Mouse (Mus musculus) stomach, embryonic 14.5 days (tissue): ENCODE data around the gene Sema4d. TPM values are rescaled to one million over a fixed set of nuclear protein-coding genes. Genes with fewer than 3 reads are reported as not detected.

ENCODE experiments used
- ATAC-seq: fragments of 200-750 bp; cut with Nextera tagmentation; 2 replicates; pipeline ENCODE4 v1.8.0; 2017; ENCODE audit warnings: low read depth, moderate TSS enrichment; ENCODE audit not compliant: insufficient number of reproducible peaks, insufficient read depth, low FRiP score
- H3K27ac ChIP-seq: fragments of 300-500 bp; sonication (generic); 2 replicates; pipeline ENCODE4 v1.5.1; 2014; ENCODE audit warnings: mild to moderate bottlenecking, low read length, moderate library complexity, mixed read lengths
- H3K27me3 ChIP-seq: fragments of 300-500 bp; sonication (generic); 2 replicates; pipeline ENCODE4 v1.6.1; 2014; ENCODE audit warnings: low read length, control low read depth, mixed read lengths; ENCODE audit not compliant: control insufficient read depth, insufficient read depth
- H3K36me3 ChIP-seq: fragments of 300-500 bp; sonication (generic); 2 replicates; pipeline ENCODE4 v1.6.1; 2014; ENCODE audit warnings: mild to moderate bottlenecking, control low read depth, low read length, moderate library complexity, mixed read lengths; ENCODE audit not compliant: control insufficient read depth, insufficient read depth
- H3K4me1 ChIP-seq: fragments of 300-500 bp; sonication (generic); 2 replicates; pipeline ENCODE4 v1.6.1; 2014; ENCODE audit warnings: low read length, control low read depth, mixed read lengths; ENCODE audit not compliant: control insufficient read depth, insufficient read depth
- H3K4me2 ChIP-seq: fragments of 300-500 bp; sonication (generic); replicated peaks from 2 replicates; pipeline ENCODE4 v1.6.1; 2014; ENCODE audit warnings: low read depth, low read length, control low read depth
- H3K4me3 ChIP-seq: fragments of 300-500 bp; sonication (generic); 2 replicates; pipeline ENCODE4 v1.5.1; 2014; ENCODE audit warnings: low read depth, low read length, control low read depth
- H3K9ac ChIP-seq: fragments of 300-500 bp; sonication (generic); replicated peaks from 2 replicates; pipeline ENCODE4 v1.6.1; 2014; ENCODE audit warnings: low read depth, mild to moderate bottlenecking, control low read depth, low read length, moderate library complexity, mixed read lengths
- H3K9me3 ChIP-seq: fragments of 300-500 bp; sonication (generic); 2 replicates; pipeline ENCODE4 v1.6.1; 2016; ENCODE audit warnings: low read depth, low read length, control low read depth; ENCODE audit not compliant: control insufficient read depth
- WGBS: fragments of 180-500 bp; shearing (Covaris S2); extraction: QIAGEN DNeasy Blood & Tissue Kit; methylation state at CpG from one replicate; pipeline ENCODE4 v1.1.7; 2014; 5-methylcytosine and 5-hydroxymethylcytosine counted together
- polyA plus RNA-seq: library from polyadenylated mRNA; unstranded; fragments of >200 nt; fragmentation: Nextera tagmentation; extraction: Ambion mirVana; gene quantifications from 2 replicates; pipeline ENCODE4 v1.2.1, GENCODE M21; 2014

The Sema4d gene
- polyA plus RNA-seq, 1 experiment from 2014 or later: 9.0 TPM

GRCm38 (mm10) chr13:51688688-51689087 lies 104.9 kb downstream of the Sema4d start:
- 59% methylated on average over 3 of the region's 3 CpGs for WGBS
- peaks cover 30% of the 10 kb centered on the region for H3K36me3 ChIP-seq
- H3K4me3 ChIP-seq: no peak overlapping the region
- ATAC-seq: no peak
- no peaks in the 10 kb centered on the region for H3K4me1 ChIP-seq
- no peaks in the 10 kb centered on the region for H3K9me3 ChIP-seq
- no peaks in the 10 kb centered on the region for H3K27me3 ChIP-seq
- H3K27ac ChIP-seq: no peak overlapping the region
- H3K4me2 ChIP-seq: no peak overlapping the region
- no peak overlapping the region for H3K9ac ChIP-seq

DNA sequence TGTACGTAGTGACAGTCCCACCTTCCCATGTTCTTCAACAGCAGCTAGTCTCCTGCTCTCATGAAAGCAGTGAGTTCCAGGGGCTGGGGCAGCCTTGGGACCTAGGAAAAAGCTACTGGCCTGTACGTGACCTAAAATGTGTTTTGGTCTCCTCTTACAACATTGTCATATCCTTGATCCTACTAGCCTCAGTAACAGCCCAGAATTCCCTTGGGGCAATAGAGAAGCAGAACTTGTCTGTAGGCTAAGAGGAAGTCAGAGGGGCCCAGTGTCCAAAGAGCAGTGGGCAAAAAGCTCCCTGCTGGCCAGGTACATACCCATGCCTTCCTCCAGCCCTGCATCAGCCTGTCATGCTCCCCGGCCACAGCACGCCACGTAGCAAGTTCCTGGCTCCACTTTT lies 106.6 kb downstream of the Sema4d start:
- H3K36me3 ChIP-seq: peaks cover 46% of the 10 kb centered on the region
- no peak overlapping the region for H3K27ac ChIP-seq
- WGBS: 93% methylated on average over 5 of the region's 5 CpGs
- no peaks in the 10 kb centered on the region for H3K27me3 ChIP-seq
- no peak overlapping the region for H3K9ac ChIP-seq
- no peaks in the 10 kb centered on the region for H3K9me3 ChIP-seq
- no peak for ATAC-seq
- H3K4me1 ChIP-seq: no peaks in the 10 kb centered on the region
- H3K4me2 ChIP-seq: no peak overlapping the region
- H3K4me3 ChIP-seq: no peak overlapping the region

DNA sequence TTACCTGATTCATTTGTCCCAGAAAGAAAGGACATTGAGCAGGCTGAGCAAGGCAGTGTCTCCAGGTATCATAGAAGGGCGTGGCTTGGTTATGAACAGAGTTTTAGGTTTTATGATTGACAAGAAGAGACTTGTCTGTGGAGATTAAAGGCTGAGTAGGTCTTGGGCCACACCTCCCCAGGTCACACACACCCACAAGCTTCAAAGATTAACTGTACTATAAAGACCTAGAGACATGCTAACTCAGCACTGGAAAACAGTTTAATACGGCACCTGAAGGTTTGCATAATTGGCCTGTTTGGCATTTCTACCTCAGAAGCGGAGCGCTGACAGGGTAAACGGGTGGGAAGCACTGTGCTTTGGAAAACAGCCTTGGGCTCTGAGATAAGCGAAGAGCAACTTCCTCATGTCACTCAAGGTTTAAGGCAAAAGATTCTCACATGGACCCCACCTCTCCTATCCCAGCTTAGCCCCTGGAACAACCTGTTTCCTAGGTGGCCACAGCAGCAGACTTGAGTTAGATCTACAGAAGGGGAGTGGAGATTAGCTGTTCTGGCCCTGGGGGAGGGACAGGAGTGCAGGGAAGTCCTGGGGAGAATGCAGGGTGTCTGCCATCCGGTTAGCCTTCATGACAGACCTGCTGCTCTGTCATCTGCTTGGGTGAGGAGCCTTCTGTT lies 108.1 kb downstream of the Sema4d start:
- Histone ChIP-seq H3K4me1 (no peaks in the 10 kb centered on the region), H3K36me3 (peaks cover 60% of the 10 kb centered on the region), H3K9ac (no peak overlapping the region), H3K9me3 (no peaks in the 10 kb centered on the region), H3K27ac (peak overlapping the region; percentile 17; the same call in 1 of the 2 replicates), H3K4me2 (no peak overlapping the region), H3K27me3 (no peaks in the 10 kb centered on the region), H3K4me3 (no peak overlapping the region)
- WGBS: 86% methylated on average over 7 of the region's 7 CpGs
- no peak for ATAC-seq

DNA sequence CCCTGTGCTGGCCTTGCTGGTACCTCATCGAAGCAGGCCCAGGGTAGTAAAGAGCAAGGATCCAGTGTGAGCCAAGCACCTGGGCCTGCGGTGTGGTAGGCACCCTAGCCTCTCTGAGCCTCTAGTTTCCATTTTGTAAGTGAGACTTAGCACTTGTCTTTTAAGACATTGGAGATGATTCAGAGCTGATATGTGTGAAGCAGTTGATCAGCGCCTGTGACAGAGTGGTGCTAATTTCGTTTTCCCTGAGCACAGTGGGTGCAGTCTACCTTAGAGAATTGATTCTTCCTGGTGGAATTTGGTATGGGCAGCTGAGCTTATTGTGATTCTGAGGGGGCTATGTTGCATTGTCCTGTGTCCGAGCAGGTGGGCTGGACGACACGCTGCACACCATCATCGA lies 111.9 kb downstream of the Sema4d start:
- no peak overlapping the region for H3K27ac ChIP-seq
- H3K9ac ChIP-seq: no peak overlapping the region
- 94% methylated on average over 8 of the region's 8 CpGs for WGBS
- H3K4me2 ChIP-seq: no peak overlapping the region
- no peaks in the 10 kb centered on the region for H3K4me1 ChIP-seq
- H3K9me3 ChIP-seq: no peaks in the 10 kb centered on the region
- H3K4me3 ChIP-seq: no peak overlapping the region
- H3K27me3 ChIP-seq: no peaks in the 10 kb centered on the region
- ATAC-seq: no peak
- peaks cover 69% of the 10 kb centered on the region for H3K36me3 ChIP-seq

GRCm38 (mm10) chr13:51681076-51681475 lies 112.5 kb downstream of the Sema4d start:
- WGBS: 82% methylated on average over 5 of the region's 5 CpGs
- Histone ChIP-seq H3K4me3 (no peak overlapping the region), H3K36me3 (peaks cover 72% of the 10 kb centered on the region), H3K4me1 (no peaks in the 10 kb centered on the region), H3K27me3 (no peaks in the 10 kb centered on the region), H3K9ac (no peak overlapping the region), H3K9me3 (no peaks in the 10 kb centered on the region), H3K4me2 (no peak overlapping the region), H3K27ac (no peak overlapping the region)
- no peak for ATAC-seq

- no peak overlapping the region for H3K27ac ChIP-seq
- no peak overlapping the region for H3K4me2 ChIP-seq
- ATAC-seq: no peak
- H3K9me3 ChIP-seq: no peaks in the 10 kb centered on the region
- WGBS: 80% methylated on average over 4 of the region's 4 CpGs
- H3K36me3 ChIP-seq: peaks cover 70% of the 10 kb centered on the region
- no peak overlapping the region for H3K4me3 ChIP-seq
- no peak overlapping the region for H3K9ac ChIP-seq
- no peaks in the 10 kb centered on the region for H3K4me1 ChIP-seq
- no peaks in the 10 kb centered on the region for H3K27me3 ChIP-seq
These were observed 114.2 kb downstream of the Sema4d start for GRCm38 (mm10) chr13:51679332-51679731.

- peaks cover 75% of the 10 kb centered on the region for H3K36me3 ChIP-seq
- 90% methylated on average over 6 of the region's 6 CpGs for WGBS
These were observed 114.9 kb downstream of the Sema4d start for GRCm38 (mm10) chr13:51678687-51679086.

DNA sequence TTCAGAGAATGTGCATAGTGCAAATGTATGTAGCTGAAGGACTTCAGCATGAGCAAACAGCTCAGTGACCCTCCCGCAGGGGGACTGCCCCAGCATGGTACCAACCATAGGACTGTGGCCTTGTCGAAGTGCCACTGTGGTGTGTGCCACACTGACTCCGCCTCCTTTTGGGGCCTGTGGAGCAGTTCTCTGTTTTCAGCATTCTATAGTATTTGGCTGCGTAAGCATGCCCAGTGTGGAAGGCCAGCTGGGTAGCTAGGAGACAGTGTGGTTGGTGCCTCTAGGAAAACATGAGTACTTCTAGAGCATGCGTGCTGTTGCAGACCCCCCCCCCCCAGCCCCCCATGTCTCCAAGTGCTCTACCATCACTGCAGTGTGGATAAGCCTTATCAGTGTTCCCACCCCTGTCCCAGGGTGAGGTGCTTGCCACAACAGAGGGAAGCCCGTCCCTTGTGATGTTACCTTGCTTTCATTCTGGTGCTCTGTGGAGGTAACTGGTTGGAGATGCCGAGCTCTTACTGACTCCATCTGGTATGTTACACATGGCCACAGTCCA lies 115.8 kb downstream of the Sema4d start:
- ATAC-seq: 0 out of 2 replicates have a peak, but pooled peaks have one; percentile 19
- no peak overlapping the region for H3K27ac ChIP-seq
- no peaks in the 10 kb centered on the region for H3K27me3 ChIP-seq
- no peak overlapping the region for H3K4me2 ChIP-seq
- H3K36me3 ChIP-seq: peaks cover 72% of the 10 kb centered on the region
- H3K9me3 ChIP-seq: no peaks in the 10 kb centered on the region
- H3K9ac ChIP-seq: no peak overlapping the region
- H3K4me1 ChIP-seq: no peaks in the 10 kb centered on the region
- 90% methylated on average over 7 of the region's 7 CpGs for WGBS
- H3K4me3 ChIP-seq: no peak overlapping the region

More at GRCm38 (mm10) chr13:51678687-51679086, 114.9 kb downstream of the Sema4d start:
- no peak overlapping the region for H3K4me3 ChIP-seq
- H3K9me3 ChIP-seq: no peaks in the 10 kb centered on the region
- H3K9ac ChIP-seq: no peak overlapping the region
- H3K27ac ChIP-seq: no peak overlapping the region
- no peaks in the 10 kb centered on the region for H3K4me1 ChIP-seq
- H3K27me3 ChIP-seq: no peaks in the 10 kb centered on the region
- no peak overlapping the region for H3K4me2 ChIP-seq
- no peak for ATAC-seq

GRCm38 (mm10) chr13:51677041-51677440 lies 116.5 kb downstream of the Sema4d start:
- no peak for ATAC-seq
- H3K9me3 ChIP-seq: no peaks in the 10 kb centered on the region
- H3K4me1 ChIP-seq: no peaks in the 10 kb centered on the region
- H3K27me3 ChIP-seq: no peaks in the 10 kb centered on the region
- no peak overlapping the region for H3K4me3 ChIP-seq
- peaks cover 66% of the 10 kb centered on the region for H3K36me3 ChIP-seq
- no peak overlapping the region for H3K4me2 ChIP-seq
- 93% methylated on average over 12 of the region's 12 CpGs for WGBS
- H3K9ac ChIP-seq: no peak overlapping the region
- H3K27ac ChIP-seq: no peak overlapping the region
